ENCODE assay signal across 7 mouse cellular contexts in the genomic region with DNA sequence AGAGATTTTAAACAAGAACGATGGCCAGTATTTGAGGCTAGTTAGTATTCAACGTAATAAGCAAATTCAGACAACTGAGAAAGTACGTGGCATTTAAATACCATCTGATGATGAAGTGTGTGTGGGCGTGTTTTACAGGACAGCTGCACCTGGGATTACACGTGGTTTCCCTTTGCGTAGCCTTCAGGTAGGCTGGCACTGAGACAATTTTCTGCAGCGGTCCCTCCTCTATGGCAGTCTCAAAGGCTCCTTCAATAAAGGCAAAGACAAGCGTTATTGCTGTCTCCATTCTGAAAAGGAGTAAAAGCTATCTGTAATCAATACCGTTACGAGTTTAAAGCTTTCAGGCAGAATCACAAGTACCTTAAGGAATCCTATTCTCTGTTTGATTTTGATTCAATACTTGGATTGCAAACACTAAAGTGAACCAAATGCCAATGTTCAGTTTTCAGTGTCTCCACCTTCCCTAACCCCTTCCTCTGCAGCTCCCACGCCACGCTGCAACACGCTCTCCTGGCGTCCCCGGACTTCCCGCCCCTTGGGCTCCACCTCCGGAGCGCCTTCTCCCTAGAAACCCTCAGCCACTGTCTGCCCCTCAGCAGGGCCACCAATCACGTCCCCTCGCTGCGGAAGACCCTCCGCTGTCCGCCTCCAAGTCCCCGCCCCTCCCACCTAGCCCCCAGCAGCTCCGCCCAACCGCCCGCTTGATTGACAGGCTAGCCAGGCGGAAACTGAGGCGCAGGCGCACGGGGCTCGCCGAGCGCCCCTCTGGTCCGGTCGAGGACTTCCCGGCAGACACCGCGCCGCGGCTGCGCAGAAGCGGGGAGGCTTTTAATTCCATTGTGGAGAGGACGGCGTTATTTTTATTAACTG. TPM values are rescaled to one million over a fixed set of nuclear protein-coding genes. Genes with fewer than 3 reads are reported as not detected.
DNase-seq lines count a peak whose midpoint lies in the region; ATAC-seq lines count a peak whose summit lies in the region.

A gene (plus strand): TSS at position 756 of the 873 bp plus-strand sequence.

- H3K27ac ChIP-seq in embryonic facial prominence, embryonic 12.5 days, result peak within 1 kb of the TSS; percentile 91
- peak within 1 kb of the TSS; percentile 60 for H3K27ac ChIP-seq in limb, embryonic 11.5 days (replicated peaks; ENCODE audit: low read depth, low read length)
- H3K27ac ChIP-seq in midbrain, embryonic 14.5 days (replicated peaks; ENCODE audit: low read depth, low read length), result peak within 1 kb of the TSS; percentile 96

- H3K4me1 ChIP-seq in embryonic facial prominence, embryonic 12.5 days, result peaks cover 28% of the 10 kb centered on the region
- peaks cover 11% of the 10 kb centered on the region for H3K4me1 ChIP-seq in limb, embryonic 11.5 days (ENCODE audit: control insufficient read depth, insufficient read depth, low read length)
- peaks cover 31% of the 10 kb centered on the region for H3K4me1 ChIP-seq in midbrain, embryonic 14.5 days (ENCODE audit: control insufficient read depth, insufficient read depth, low read length)

- H3K36me3 ChIP-seq in embryonic facial prominence, embryonic 12.5 days, result peaks cover 26% of the 10 kb centered on the region
- peaks cover 10% of the 10 kb centered on the region; the same call in 1 of the 2 replicates for H3K36me3 ChIP-seq in limb, embryonic 11.5 days (ENCODE audit: control insufficient read depth, insufficient read depth, low read length)
- H3K36me3 ChIP-seq in midbrain, embryonic 14.5 days (ENCODE audit: control insufficient read depth, insufficient read depth, low read length), result peaks cover 23% of the 10 kb centered on the region

- H3K27me3 ChIP-seq in embryonic facial prominence, embryonic 12.5 days, result no peaks in the 10 kb centered on the region
- H3K27me3 ChIP-seq in limb, embryonic 11.5 days (ENCODE audit: control insufficient read depth, insufficient read depth, low read length), result no peaks in the 10 kb centered on the region
- H3K27me3 ChIP-seq in midbrain, embryonic 14.5 days (ENCODE audit: control insufficient read depth, insufficient read depth, low read length), result no peaks in the 10 kb centered on the region

- DNase-seq in adrenal gland, postnatal 25 days, result peak; percentile 98
- DNase-seq in heart, adult 11 months, result peak; percentile 100
- DNase-seq in kidney, adult 18-20 months, result peak; percentile 94
- peak; percentile 97 for DNase-seq in limb, embryonic 11.5 days (ENCODE audit: low spot score)
- DNase-seq in midbrain, embryonic 14.5 days, result peak; percentile 99
- DNase-seq in spleen, adult 18-20 months, result peak; percentile 93 to 95

- peak within 1 kb of the TSS; percentile 77 for H3K4me2 ChIP-seq in embryonic facial prominence, embryonic 12.5 days (replicated peaks)
- H3K4me2 ChIP-seq in limb, embryonic 11.5 days (ENCODE audit: low read depth, severe bottlenecking), result peak within 1 kb of the TSS; percentile 88
- H3K4me2 ChIP-seq in midbrain, embryonic 14.5 days (ENCODE audit: low read length), result peak within 1 kb of the TSS; percentile 86

- 2% methylated on average over 45 of the region's 45 CpGs for WGBS in embryonic facial prominence, embryonic 12.5 days
- WGBS in limb, embryonic 11.5 days, result 2% methylated on average over 45 of the region's 45 CpGs
- WGBS in midbrain, embryonic 14.5 days, result 2% methylated on average over 45 of the region's 45 CpGs

- peak within 1 kb of the TSS; percentile 96 for H3K9ac ChIP-seq in embryonic facial prominence, embryonic 12.5 days
- peak within 1 kb of the TSS; percentile 86 for H3K9ac ChIP-seq in limb, embryonic 11.5 days (ENCODE audit: low read length)
- peak within 1 kb of the TSS; percentile 94 for H3K9ac ChIP-seq in midbrain, embryonic 14.5 days (replicated peaks; ENCODE audit: low read length)

- H3K4me3 ChIP-seq in embryonic facial prominence, embryonic 12.5 days, result peak within 1 kb of the TSS; percentile 88
- H3K4me3 ChIP-seq in limb, embryonic 11.5 days (ENCODE audit: low read depth, low read length), result peak within 1 kb of the TSS; percentile 89
- H3K4me3 ChIP-seq in midbrain, embryonic 14.5 days (replicated peaks; ENCODE audit: low read depth, low read length), result peak within 1 kb of the TSS; percentile 90

- peak; percentile 98 for ATAC-seq in embryonic facial prominence, embryonic 12.5 days (ENCODE audit: insufficient number of reproducible peaks, insufficient read depth, low FRiP score, low TSS enrichment)
- peak; percentile 97 for ATAC-seq in limb, embryonic 11.5 days (ENCODE audit: insufficient number of reproducible peaks, low FRiP score, low TSS enrichment, low read depth)
- peak; percentile 99 for ATAC-seq in midbrain, embryonic 14.5 days (ENCODE audit: low FRiP score, low TSS enrichment)

- H3K9me3 ChIP-seq in embryonic facial prominence, embryonic 12.5 days, result no peaks in the 10 kb centered on the region
- no peaks in the 10 kb centered on the region for H3K9me3 ChIP-seq in limb, embryonic 11.5 days (ENCODE audit: control insufficient read depth, low read length)
- no peaks in the 10 kb centered on the region for H3K9me3 ChIP-seq in midbrain, embryonic 14.5 days (ENCODE audit: control insufficient read depth, low read length)

RNA-seq across cellular contexts. Expression of the gene that starts here (rescaled TPM):
- 20.4 and 22.3 TPM in 2 replicates for total RNA-seq in adrenal gland, postnatal 25 days (2021)
- 29.8 and 31.5 TPM in 2 replicates for polyA plus RNA-seq in embryonic facial prominence, embryonic 12.5 days (2016; fragmentation: Nextera tagmentation; extraction: Ambion mirVana)
- 38.6 and 42.2 TPM in 2 replicates for polyA plus RNA-seq in limb, embryonic 11.5 days (2014; fragmentation: Nextera tagmentation; extraction: Ambion mirVana)
- 26.6 and 34.7 TPM in 2 replicates for polyA plus RNA-seq in midbrain, embryonic 14.5 days (2014; fragmentation: Nextera tagmentation; extraction: Ambion mirVana)

Comparison
In these comparisons a context has a peak if more than half of its experiments do, and no peak if none do; other contexts are left out.
1. Peak in every context shown above with its lines: DNase-seq, ATAC-seq, H3K4me3 ChIP-seq and H3K27ac ChIP-seq.